ENCODE assay signal across 19 mouse cellular contexts in genomic region chr12:7919709-7920324, GRCm38 (mm10). TPM values are rescaled to one million over a fixed set of nuclear protein-coding genes. Genes with fewer than 3 reads are reported as not detected.
A peak's percentile ranks its signal among the peaks of the same experiment; 100 is the strongest.
DNase-seq lines count a peak whose midpoint lies in the region; ATAC-seq and TF ChIP-seq lines count a peak whose summit lies in the region.
"Had no signal": no experiment of that assay in that cellular context is flagged by ENCODE, and none has a peak within 500 bp of the region (broad histone marks: within the 10 kb centered on the region; RNA-seq: fewer than 3 reads in every experiment).

No protein-coding gene starts in this region.

- WGBS in kidney, adult 2 months = 44% methylated on average over 2 of the region's 2 CpGs
- WGBS in liver, embryonic 14.5 days (ENCODE audit: insufficient replicate concordance) = 47% methylated on average over 2 of the region's 2 CpGs
- WGBS in liver, embryonic 11.5 days = 60% methylated on average over 2 of the region's 2 CpGs
- 41% methylated on average over 2 of the region's 2 CpGs for WGBS in liver, postnatal 0 days (ENCODE audit: insufficient replicate concordance)

- H3K4me2 ChIP-seq in liver, embryonic 14.5 days (ENCODE audit: low read depth) = no peak overlapping the region
- no peak overlapping the region for H3K4me2 ChIP-seq in liver, embryonic 11.5 days
- peak overlapping the region; percentile 18; the same call in 1 of the 2 replicates for H3K4me2 ChIP-seq in liver, postnatal 0 days (ENCODE audit: low read depth, low read length)
- H3K4me2 ChIP-seq: hindbrain, embryonic 12.5 days had no signal

- no peak for ATAC-seq in liver, embryonic 14.5 days (ENCODE audit: insufficient read depth)
- no peak for ATAC-seq in liver, embryonic 11.5 days (replicated peaks; ENCODE audit: low FRiP score)
- peak; percentile 92 for ATAC-seq in liver, postnatal 0 days
- ATAC-seq: midbrain, embryonic 16.5 days had no signal

- TF ChIP-seq POLR2A in kidney, adult 2 months (IDR thresholded peaks at IDR 0.05; ENCODE audit: low read depth, low read length) = no peak

- no peak for TF ChIP-seq CTCF in kidney, adult 2 months (conservative IDR thresholded peaks at IDR 0.05; ENCODE audit: insufficient read depth, insufficient read length, low read depth, low read length)
- no peak for TF ChIP-seq CTCF in liver, embryonic 14.5 days (IDR thresholded peaks at IDR 0.05; ENCODE audit: low read depth)
- TF ChIP-seq CTCF in liver, postnatal 0 days (IDR thresholded peaks at IDR 0.05; ENCODE audit: low read depth) = no peak

- DNase-seq in kidney, adult 2 months = peak; percentile 81
- DNase-seq in kidney, postnatal 10 days = no peak
- DNase-seq in liver, embryonic 14.5 days (ENCODE audit: low read depth in 3 of 3, low spot score in 3 of 3) = peak; percentile 2 to 13 (median 9)
- DNase-seq in liver, embryonic 11.5 days (ENCODE audit: low spot score) = no peak
- DNase-seq in liver, postnatal 0 days = no peak
- no peak for DNase-seq in gastrocnemius, postnatal 14 days
- no peak for DNase-seq in lung, postnatal 36 days
- DNase-seq: cerebellum, adult 18-20 months; heart, postnatal 10 days; left cerebral cortex, postnatal 4 days; lung, adult 18-20 months; lung, postnatal 4 days had no signal

- H3K4me3 ChIP-seq in kidney, adult 2 months (ENCODE audit: insufficient read depth, low read depth, low read length) = no peak overlapping the region
- H3K4me3 ChIP-seq in liver, embryonic 14.5 days (ENCODE audit: insufficient read depth in 1 of 2, low read depth in 2 of 2, low read length in 2 of 2) = no peak overlapping the region
- H3K4me3 ChIP-seq in liver, embryonic 11.5 days (ENCODE audit: low read depth, low read length) = no peak overlapping the region
- no peak overlapping the region for H3K4me3 ChIP-seq in liver, postnatal 0 days (ENCODE audit: low read depth, low read length)
- H3K4me3 ChIP-seq: heart, embryonic 10.5 days; hindbrain, embryonic 12.5 days had no signal

- peak overlapping the region; percentile 74 for H3K27ac ChIP-seq in kidney, adult 2 months (ENCODE audit: insufficient read depth, low read depth, low read length)
- H3K27ac ChIP-seq in liver, embryonic 14.5 days = no peak overlapping the region
- no peak overlapping the region for H3K27ac ChIP-seq in liver, embryonic 11.5 days (ENCODE audit: low read depth, low read length)
- H3K27ac ChIP-seq in liver, postnatal 0 days (ENCODE audit: low read depth) = peak overlapping the region; percentile 93
- H3K27ac ChIP-seq: heart, embryonic 10.5 days; hindbrain, embryonic 12.5 days had no signal

- H3K9me3 ChIP-seq in liver, embryonic 14.5 days (ENCODE audit: control insufficient read depth, low read length) = no peaks in the 10 kb centered on the region
- H3K9me3 ChIP-seq in liver, embryonic 11.5 days (ENCODE audit: control insufficient read depth, low read length) = no peaks in the 10 kb centered on the region
- H3K9me3 ChIP-seq in liver, postnatal 0 days (ENCODE audit: low read length) = no peaks in the 10 kb centered on the region
- H3K9me3 ChIP-seq: heart, embryonic 10.5 days; hindbrain, embryonic 12.5 days had no signal

- intact Hi-C loops in gastrocnemius, postnatal 14 days (cut with DNase I; ENCODE audit: low total_unique reads) = no loop called here

- no peak overlapping the region for H3K9ac ChIP-seq in liver, embryonic 14.5 days (replicated peaks)
- no peak overlapping the region for H3K9ac ChIP-seq in liver, embryonic 11.5 days (ENCODE audit: low read depth, low read length)
- no peak overlapping the region; the same call in 1 of the 2 replicates for H3K9ac ChIP-seq in liver, postnatal 0 days (replicated peaks)
- H3K9ac ChIP-seq: hindbrain, embryonic 12.5 days had no signal

- H3K4me1 ChIP-seq in kidney, adult 2 months (ENCODE audit: control insufficient read depth, insufficient read depth, low read length) = peaks cover 3% of the 10 kb centered on the region; the same call in 1 of the 2 replicates
- H3K4me1 ChIP-seq in liver, embryonic 14.5 days (replicated peaks; ENCODE audit: control insufficient read depth in 2 of 2, insufficient read depth in 2 of 2, low read length in 1 of 2) = peaks cover 0 to 4% of the 10 kb centered on the region in 2 experiments; a peak in 2 of 4 replicates
- no peaks in the 10 kb centered on the region for H3K4me1 ChIP-seq in liver, embryonic 11.5 days (replicated peaks; ENCODE audit: control insufficient read depth, insufficient read depth, low read length)
- H3K4me1 ChIP-seq in liver, postnatal 0 days (ENCODE audit: insufficient read depth) = no peaks in the 10 kb centered on the region
- H3K4me1 ChIP-seq: heart, embryonic 10.5 days; hindbrain, embryonic 12.5 days had no signal

- no peaks in the 10 kb centered on the region for H3K36me3 ChIP-seq in kidney, adult 2 months (ENCODE audit: control insufficient read depth, insufficient read depth, low read length)
- no peaks in the 10 kb centered on the region for H3K36me3 ChIP-seq in liver, embryonic 14.5 days (replicated peaks; ENCODE audit: control insufficient read depth, insufficient read depth, low read depth)
- H3K36me3 ChIP-seq in liver, embryonic 11.5 days (ENCODE audit: control insufficient read depth, insufficient read depth, low read length) = no peaks in the 10 kb centered on the region
- H3K36me3 ChIP-seq in liver, postnatal 0 days (replicated peaks; ENCODE audit: insufficient read depth, low read length) = no peaks in the 10 kb centered on the region
- H3K36me3 ChIP-seq: heart, embryonic 10.5 days; hindbrain, embryonic 12.5 days had no signal

- no peak for TF ChIP-seq EP300 in liver, embryonic 14.5 days (IDR thresholded peaks at IDR 0.05; ENCODE audit: low read depth)
- TF ChIP-seq EP300 in liver, postnatal 0 days (IDR thresholded peaks at IDR 0.05; ENCODE audit: low read depth) = peak; percentile 84

- H3K27me3 ChIP-seq in kidney, adult 2 months (replicated peaks; ENCODE audit: control insufficient read depth, insufficient read depth, low read length) = no peaks in the 10 kb centered on the region
- no peaks in the 10 kb centered on the region for H3K27me3 ChIP-seq in liver, embryonic 14.5 days (ENCODE audit: control insufficient read depth, insufficient read depth, low read length)
- H3K27me3 ChIP-seq in liver, embryonic 11.5 days (replicated peaks; ENCODE audit: control insufficient read depth, insufficient read depth, low read length) = no peaks in the 10 kb centered on the region
- H3K27me3 ChIP-seq in liver, postnatal 0 days (ENCODE audit: insufficient read depth, low read length) = no peaks in the 10 kb centered on the region
- H3K27me3 ChIP-seq: CH12.LX; hindbrain, embryonic 12.5 days had no signal

RNA-seq across cellular contexts. Expression of gene Apob, which starts 57.6 kb away (rescaled TPM):
- polyA plus RNA-seq in kidney, adult 2 months (2012; rRNA removed) = 26.0 and 27.3 TPM in 2 replicates
- polyA plus RNA-seq in liver, embryonic 14.5 days (2012; rRNA removed) = 65.0 and 94.4 TPM in 2 replicates
- polyA plus RNA-seq in liver, embryonic 14.5 days (2014; fragmentation: Nextera tagmentation; extraction: Ambion mirVana) = 112 and 123 TPM in 2 replicates
- polyA plus RNA-seq in liver, embryonic 11.5 days (2014; fragmentation: Nextera tagmentation; extraction: Ambion mirVana) = 77.7 and 98.5 TPM in 2 replicates
- 178 and 219 TPM in 2 replicates for polyA plus RNA-seq in liver, postnatal 0 days (2015; fragmentation: Nextera tagmentation; extraction: Ambion mirVana)
- under 1 TPM; 0.04 to 0.07 TPM for total RNA-seq in gastrocnemius, postnatal 14 days (2021)
- total RNA-seq: CH12.LX; layer of hippocampus, adult 8-10 months; MEL had no signal
- polyA plus RNA-seq: forebrain, embryonic 11.5 days; midbrain, embryonic 16.5 days had no signal

Comparison
In these comparisons a context has a peak if more than half of its experiments do, and no peak if none do; other contexts are left out.
1. DNase-seq: peak in kidney, adult 2 months (single experiment) and liver, embryonic 14.5 days (3 of 3); none in kidney, postnatal 10 days (single experiment), liver, embryonic 11.5 days (single experiment), liver, postnatal 0 days (single experiment), gastrocnemius, postnatal 14 days (single experiment) and lung, postnatal 36 days (single experiment).
2. H3K27ac ChIP-seq: peak in kidney, adult 2 months (single experiment) and liver, postnatal 0 days (single experiment); none in liver, embryonic 14.5 days (single experiment) and liver, embryonic 11.5 days (single experiment).